Mouse (Mus musculus) cortical plate, adult 2 months (tissue): Measurements from ENCODE around the gene Mast4.

Experiments
- CTCF ChIP-seq: fragments of 200-500 bp; IDR thresholded peaks from 2 replicates; pipeline ENCODE4 v1.5.1; 2011; ENCODE audit warnings: mild to moderate bottlenecking, control low read depth, low read length; ENCODE audit not compliant: insufficient read depth; ENCODE audit errors: extremely low read depth
- POLR2A ChIP-seq: fragments of 200-500 bp; IDR thresholded peaks from 2 replicates; pipeline ENCODE4 v1.6.1; 2011; ENCODE audit warnings: mild to moderate bottlenecking, low read length, control low read depth; ENCODE audit not compliant: insufficient read depth; ENCODE audit errors: extremely low read depth

DNA sequence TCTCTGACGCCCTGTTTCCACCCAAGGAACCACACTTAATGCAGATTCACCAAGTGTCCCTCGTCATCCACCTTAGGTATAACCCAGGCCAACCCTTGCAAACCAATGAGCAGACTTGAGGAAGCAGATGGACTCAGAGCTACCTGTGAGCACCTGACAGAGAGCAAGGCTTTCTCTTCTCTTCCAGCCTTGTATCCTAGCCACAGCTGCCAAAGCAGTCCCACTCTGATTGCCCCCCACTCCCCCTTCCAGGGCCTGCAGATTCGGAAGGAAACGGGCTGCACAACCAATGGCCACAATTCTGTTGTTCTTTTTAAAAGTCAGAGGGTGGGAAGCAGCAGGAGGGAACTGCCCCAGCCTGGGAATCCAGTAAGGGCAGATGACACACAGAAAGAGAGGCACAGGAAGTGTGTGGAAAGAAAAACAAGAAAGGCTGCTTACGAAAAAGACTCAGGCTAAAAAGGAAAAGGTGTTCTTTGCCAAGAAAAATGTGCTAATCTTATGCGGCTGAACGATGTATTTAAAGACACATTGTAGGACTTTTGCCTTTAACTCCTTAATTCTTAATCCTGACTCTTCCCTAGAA, 266.6 kb downstream of the Mast4 start:
- TF ChIP-seq CTCF (no peak), POLR2A (no peak)
